ENCODE assay signal across 11 mouse cellular contexts in genomic region chr12:28816681-28817426, GRCm38 (mm10).
DNase-seq lines count a peak whose midpoint lies in the region; ATAC-seq and TF ChIP-seq lines count a peak whose summit lies in the region.
"Had no signal": no experiment of that assay in that cellular context is flagged by ENCODE, and none has a peak within 500 bp of the region (broad histone marks: within the 10 kb centered on the region; RNA-seq: fewer than 3 reads in every experiment).

No protein-coding gene starts in this region.

- H3K4me2 ChIP-seq in forebrain, embryonic 13.5 days: peak overlapping the region; percentile 35
- H3K4me2 ChIP-seq in limb, embryonic 11.5 days (ENCODE audit: low read depth, severe bottlenecking): no peak overlapping the region

- no peak for TF ChIP-seq POLR2A in olfactory bulb, adult 2 months (IDR thresholded peaks at IDR 0.05; ENCODE audit: insufficient read depth, low read depth, low read length)

- intact Hi-C loops in left cerebral cortex, adult 2 months (cut with DNase I): no loop called here
- intact Hi-C loops in left cerebral cortex, postnatal 4 days (cut with DNase I): no loop called here

- H3K27me3 ChIP-seq in forebrain, embryonic 13.5 days: peaks cover 55% of the 10 kb centered on the region
- no peaks in the 10 kb centered on the region for H3K27me3 ChIP-seq in limb, embryonic 11.5 days (ENCODE audit: control insufficient read depth, insufficient read depth, low read length)

- no peaks in the 10 kb centered on the region for H3K9me3 ChIP-seq in forebrain, embryonic 13.5 days (replicated peaks)
- H3K9me3 ChIP-seq in limb, embryonic 11.5 days (ENCODE audit: control insufficient read depth, low read length): no peaks in the 10 kb centered on the region

- no peaks in the 10 kb centered on the region for H3K36me3 ChIP-seq in forebrain, embryonic 13.5 days (ENCODE audit: poor library complexity, severe bottlenecking)
- no peaks in the 10 kb centered on the region for H3K36me3 ChIP-seq in limb, embryonic 11.5 days (ENCODE audit: control insufficient read depth, insufficient read depth, low read length)

- 9% methylated on average over 9 of the region's 9 CpGs for WGBS in forebrain, embryonic 13.5 days
- 40% methylated on average over 9 of the region's 9 CpGs for WGBS in limb, embryonic 11.5 days
- 34% methylated on average over 9 of the region's 9 CpGs for WGBS in olfactory bulb, adult 2 months

- TF ChIP-seq CTCF in left cerebral cortex, adult 2 months (IDR thresholded peaks at IDR 0.05): no peak
- TF ChIP-seq CTCF in olfactory bulb, adult 2 months (IDR thresholded peaks at IDR 0.05; ENCODE audit: insufficient read depth, low read depth, low read length): no peak

- peak overlapping the region; percentile 58 for H3K27ac ChIP-seq in left cerebral cortex, adult 2 months
- H3K27ac ChIP-seq in forebrain, embryonic 13.5 days: peak overlapping the region; percentile 83
- H3K27ac ChIP-seq in limb, embryonic 11.5 days (replicated peaks; ENCODE audit: low read depth, low read length): no peak overlapping the region
- peak overlapping the region; percentile 54 for H3K27ac ChIP-seq in olfactory bulb, adult 2 months (ENCODE audit: insufficient read depth, low read depth, low read length)

- no peak overlapping the region for H3K4me3 ChIP-seq in left cerebral cortex, adult 2 months
- H3K4me3 ChIP-seq in forebrain, embryonic 13.5 days: no peak overlapping the region
- H3K4me3 ChIP-seq in limb, embryonic 11.5 days (ENCODE audit: low read depth, low read length): no peak overlapping the region
- no peak overlapping the region for H3K4me3 ChIP-seq in olfactory bulb, adult 2 months (ENCODE audit: insufficient read depth, low read depth, low read length)
- H3K4me3 ChIP-seq: myocyte had no signal

- H3K9ac ChIP-seq in forebrain, embryonic 13.5 days: no peak overlapping the region; the same call in 1 of the 2 replicates
- no peak overlapping the region for H3K9ac ChIP-seq in limb, embryonic 11.5 days (ENCODE audit: low read length)

- DNase-seq in left cerebral cortex, adult 2 months (ENCODE audit: extremely low spot score in 1 of 2, low spot score in 2 of 2): no peak
- DNase-seq in left cerebral cortex, postnatal 4 days: no peak
- DNase-seq in limb, embryonic 11.5 days (ENCODE audit: low spot score): peak; percentile 23
- DNase-seq in spleen, adult 18-20 months: no peak
- DNase-seq in adipocyte (ENCODE audit: low spot score): no peak
- DNase-seq: adrenal gland, postnatal 10 days; cerebellum, adult 8-10 months; thymus, postnatal 4 days had no signal

- peak; percentile 66 for ATAC-seq in forebrain, embryonic 13.5 days
- ATAC-seq in limb, embryonic 11.5 days (ENCODE audit: insufficient number of reproducible peaks, low FRiP score, low TSS enrichment, low read depth): no peak

- peaks cover 36% of the 10 kb centered on the region for H3K4me1 ChIP-seq in forebrain, embryonic 13.5 days
- H3K4me1 ChIP-seq in limb, embryonic 11.5 days (ENCODE audit: control insufficient read depth, insufficient read depth, low read length): peaks cover 5% of the 10 kb centered on the region; the same call in 1 of the 2 replicates
- peaks cover 9% of the 10 kb centered on the region for H3K4me1 ChIP-seq in olfactory bulb, adult 2 months (ENCODE audit: control insufficient read depth, insufficient read depth, low read length)
